Mouse (Mus musculus) bone marrow, adult 2 months (tissue): Measurements from ENCODE around the gene Tmem79.
"Not testable (repeated sequence)": the region's sequence is repeated elsewhere in the genome, so short reads cannot be mapped to it uniquely, and the experiment has no call there.

Experiments
- CTCF ChIP-seq: fragments of 200-500 bp; IDR thresholded peaks from 2 replicates; pipeline ENCODE4 v1.5.1; 2011; ENCODE audit warnings: low read length, control low read depth; ENCODE audit not compliant: control insufficient read depth, insufficient read depth
- POLR2A ChIP-seq: fragments of 200-500 bp; IDR thresholded peaks from 2 replicates; pipeline ENCODE4 v1.6.1; 2011; ENCODE audit warnings: low read depth, mild to moderate bottlenecking, control low read depth, low read length, borderline replicate concordance; ENCODE audit not compliant: control insufficient read depth

DNA sequence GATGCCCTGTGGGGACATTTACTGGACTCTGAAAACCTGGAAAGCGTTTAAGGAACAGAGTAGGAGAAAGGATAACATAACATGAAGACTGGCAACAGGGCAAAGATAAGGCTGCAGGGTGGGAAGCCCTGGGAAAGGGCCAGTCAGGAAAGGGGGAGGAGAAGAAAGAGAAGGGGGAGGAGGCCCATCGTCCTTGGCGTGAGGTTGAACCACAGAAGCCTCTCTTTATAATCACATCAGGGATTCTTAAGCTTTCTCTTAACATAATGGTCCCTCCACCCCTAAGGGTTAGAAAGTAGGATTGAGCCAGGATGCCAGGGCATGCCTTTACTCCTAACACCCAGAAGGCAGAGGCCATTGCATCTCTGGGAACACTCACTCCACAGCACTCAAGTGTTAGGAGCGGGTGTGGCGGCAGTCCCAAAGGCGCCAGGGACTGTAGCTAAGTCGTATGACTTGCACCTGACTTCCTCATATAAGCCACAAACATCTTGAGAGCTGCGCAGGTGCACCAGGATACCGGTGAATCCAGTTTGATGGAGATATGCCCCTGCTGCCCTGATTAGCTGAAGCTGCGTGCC, 47.7 kb downstream of the Tmem79 start:
- TF ChIP-seq CTCF, POLR2A: not testable (repeated sequence)
